Mouse (Mus musculus): ENCODE results near the gene Gipr.

The Gipr gene

DNA sequence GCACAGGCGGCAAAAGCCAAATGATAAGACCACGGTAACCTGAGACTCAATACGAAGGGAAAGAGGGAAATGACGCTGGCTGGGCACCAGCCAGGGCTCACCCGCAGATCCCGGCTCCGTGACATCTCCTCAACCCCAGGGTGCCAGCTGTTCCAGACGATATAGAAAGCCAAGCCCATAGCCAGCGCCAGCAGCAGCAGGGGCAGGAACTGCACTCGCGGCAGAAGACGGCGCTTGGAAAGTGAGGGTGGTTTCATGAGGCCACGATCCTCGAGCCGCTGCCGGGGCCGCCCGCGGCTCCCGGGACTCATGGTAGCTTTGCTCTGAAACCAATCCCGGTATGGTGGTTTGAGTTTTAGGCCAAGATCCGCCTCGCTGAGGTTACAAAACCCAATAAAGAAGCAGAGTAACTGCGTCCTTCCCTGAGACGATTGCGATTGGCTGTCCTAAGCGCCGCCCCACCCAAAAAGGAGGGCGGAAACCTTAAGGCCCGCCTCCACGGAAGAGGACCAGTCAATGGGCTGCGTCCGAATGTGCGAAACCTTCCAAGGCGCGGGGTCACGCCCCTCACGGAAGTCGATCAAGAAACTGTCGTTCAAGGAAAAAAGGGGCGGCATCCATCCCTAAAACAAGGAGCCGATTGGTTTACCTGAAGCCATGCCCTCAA is 16.9 kb downstream of the Gipr start, which contains the start of gene Qpctl:
Gene Qpctl (minus strand): TSS at position 417 of the 667 bp plus-strand sequence.
- DNase-seq (ENCODE audit: low spot score): peak; percentile 98

DNA sequence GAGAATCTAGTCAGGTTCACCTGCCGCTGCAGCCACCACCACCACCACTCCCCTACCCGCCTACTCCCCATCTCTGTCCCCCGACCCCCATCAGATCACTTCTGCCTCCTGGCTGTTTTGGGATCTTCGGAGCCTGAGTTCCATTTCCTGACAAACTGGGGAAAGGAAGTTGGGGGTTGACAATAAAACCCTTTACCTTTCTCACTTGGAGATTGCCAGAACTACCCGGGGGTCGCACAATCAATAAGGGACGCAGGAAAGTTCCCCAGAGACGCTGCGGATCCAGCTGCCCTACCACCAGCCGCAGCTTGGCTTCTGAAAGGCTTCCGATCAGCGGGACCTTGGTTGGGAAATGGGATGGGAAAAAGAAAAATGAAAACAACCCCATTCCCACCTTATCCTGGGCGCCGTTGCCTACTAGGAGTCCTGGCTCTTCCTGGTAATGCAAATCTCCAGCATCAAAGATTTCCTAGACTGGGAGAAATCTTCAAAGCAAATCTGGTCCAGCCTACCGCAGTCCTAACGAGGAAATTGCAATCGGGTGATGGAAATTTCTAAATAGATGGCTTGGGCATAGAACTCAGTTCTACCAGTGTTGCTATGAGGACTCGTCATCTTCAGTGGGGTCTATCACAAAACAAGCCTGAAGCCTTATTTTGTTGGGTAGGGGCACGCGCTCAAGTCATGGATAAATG is 17.6 kb downstream of the Gipr start:
- no peak for DNase-seq (ENCODE audit: low spot score)

DNA sequence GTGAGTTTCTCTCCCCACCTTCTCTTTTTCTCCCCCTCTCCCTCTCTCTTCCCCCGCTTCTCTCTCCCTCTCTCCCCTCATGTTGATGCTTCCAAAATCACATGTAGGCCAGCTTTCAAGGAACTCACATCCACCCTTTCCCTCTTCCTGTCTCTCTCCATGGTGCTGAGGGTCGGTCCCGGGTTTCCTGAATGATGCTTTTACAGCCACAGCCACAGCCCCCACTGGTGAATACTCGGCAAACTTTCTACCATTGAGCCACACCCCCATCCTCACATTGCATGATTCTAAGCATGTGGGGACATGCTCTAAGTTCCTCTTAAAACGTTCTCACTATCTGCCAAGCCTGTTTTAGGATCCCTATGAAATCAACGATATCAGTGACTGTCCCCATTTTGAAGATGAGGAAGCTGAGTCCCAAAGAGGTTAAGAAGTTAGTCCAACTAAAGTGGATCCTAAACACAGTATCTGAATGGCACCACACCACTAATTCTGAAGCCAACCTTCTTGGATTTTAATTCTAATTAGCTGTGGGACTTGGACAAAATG is 18.4 kb downstream of the Gipr start:
- DNase-seq (ENCODE audit: low spot score): no peak

DNA sequence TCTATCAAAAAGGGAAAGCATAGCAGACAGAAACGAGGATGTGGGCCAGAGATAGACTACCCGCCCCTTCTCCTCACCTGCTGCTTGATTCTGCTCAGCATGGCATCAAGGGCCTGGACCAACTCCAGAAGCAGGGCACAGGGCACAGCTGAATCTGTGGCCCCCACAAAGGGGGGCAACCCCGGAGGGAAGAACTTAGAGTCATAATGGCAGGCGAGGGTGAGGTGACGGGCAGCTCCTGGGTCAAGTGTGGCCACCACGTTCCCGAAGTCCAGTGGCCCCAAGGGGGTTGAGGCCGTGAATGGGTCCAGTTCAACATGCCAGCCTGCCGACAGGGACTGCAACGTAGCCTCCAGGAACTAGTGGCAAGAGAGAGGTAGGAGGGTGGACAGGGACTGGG is 19.1 kb downstream of the Gipr start:
- DNase-seq (ENCODE audit: low spot score): no peak

DNA sequence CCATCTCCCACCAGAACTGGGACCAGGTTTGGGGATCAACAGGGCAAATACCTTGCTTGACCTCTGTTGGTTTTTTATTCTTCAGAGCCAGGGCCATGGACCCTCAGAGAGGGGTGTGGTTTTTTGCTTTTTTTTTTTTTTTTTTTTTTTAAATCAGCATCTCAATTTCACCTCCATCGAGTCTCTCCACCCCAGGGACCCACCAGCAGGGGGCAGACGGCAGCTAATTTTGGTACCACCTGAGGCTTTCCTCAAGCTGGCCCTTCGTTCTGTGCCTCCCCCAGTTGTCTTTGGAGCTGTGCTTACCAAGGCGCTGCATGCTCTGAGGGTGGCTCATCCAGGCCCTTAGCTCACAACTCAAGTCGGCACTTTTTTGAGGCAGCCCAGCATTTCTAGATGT is 28.5 kb downstream of the Gipr start:
- DNase-seq (ENCODE audit: low spot score): no peak

DNA sequence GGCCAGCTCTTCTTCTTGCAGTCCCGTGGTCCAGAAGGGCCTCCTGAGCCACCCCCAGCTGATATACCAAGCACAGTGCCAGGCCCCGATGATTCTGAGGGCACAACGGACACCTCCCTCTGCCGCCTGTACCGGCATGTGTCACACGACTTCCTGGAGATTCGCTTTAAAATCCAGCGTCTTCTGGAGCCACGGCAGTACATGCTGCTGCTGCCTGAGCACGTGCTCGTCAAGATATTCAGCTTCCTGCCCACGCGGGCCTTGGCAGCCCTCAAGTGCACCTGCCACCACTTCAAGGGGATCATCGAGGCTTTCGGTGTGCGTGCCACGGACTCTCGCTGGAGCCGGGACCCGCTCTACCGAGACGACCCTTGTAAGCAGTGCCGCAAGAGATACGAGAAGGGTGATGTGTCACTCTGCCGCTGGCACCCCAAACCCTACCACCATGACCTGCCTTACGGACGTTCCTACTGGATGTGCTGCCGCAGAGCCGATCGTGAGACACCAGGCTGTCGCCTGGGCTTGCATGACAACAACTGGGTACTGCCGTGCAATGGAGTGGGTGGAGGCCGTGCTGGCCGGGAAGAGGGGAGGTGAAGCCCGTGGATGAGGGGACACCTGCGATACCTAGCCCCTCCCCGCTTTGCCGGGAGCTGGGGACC is 29.1 kb downstream of the Gipr start:
- no peak for DNase-seq (ENCODE audit: low spot score)

DNA sequence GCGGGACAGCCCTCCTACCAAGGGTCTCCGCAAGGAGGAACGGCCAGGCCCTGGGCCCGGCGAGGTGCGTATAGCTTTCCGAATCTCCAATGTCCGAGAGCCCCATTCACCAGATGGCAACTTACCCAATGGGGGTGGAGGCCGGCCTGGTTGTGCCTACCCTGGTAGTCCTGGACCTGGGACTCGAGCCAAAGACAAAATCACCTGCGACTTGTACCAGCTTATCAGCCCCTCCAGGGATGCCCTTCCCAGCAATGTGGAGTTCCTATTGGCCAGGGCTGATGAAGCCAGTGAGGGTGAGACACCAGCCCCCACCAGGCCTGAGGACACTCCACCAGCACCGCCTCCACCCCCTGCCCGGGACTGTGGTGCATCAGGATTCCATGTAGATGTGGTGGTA is 29.8 kb downstream of the Gipr start:
- DNase-seq (ENCODE audit: low spot score): no peak

DNA sequence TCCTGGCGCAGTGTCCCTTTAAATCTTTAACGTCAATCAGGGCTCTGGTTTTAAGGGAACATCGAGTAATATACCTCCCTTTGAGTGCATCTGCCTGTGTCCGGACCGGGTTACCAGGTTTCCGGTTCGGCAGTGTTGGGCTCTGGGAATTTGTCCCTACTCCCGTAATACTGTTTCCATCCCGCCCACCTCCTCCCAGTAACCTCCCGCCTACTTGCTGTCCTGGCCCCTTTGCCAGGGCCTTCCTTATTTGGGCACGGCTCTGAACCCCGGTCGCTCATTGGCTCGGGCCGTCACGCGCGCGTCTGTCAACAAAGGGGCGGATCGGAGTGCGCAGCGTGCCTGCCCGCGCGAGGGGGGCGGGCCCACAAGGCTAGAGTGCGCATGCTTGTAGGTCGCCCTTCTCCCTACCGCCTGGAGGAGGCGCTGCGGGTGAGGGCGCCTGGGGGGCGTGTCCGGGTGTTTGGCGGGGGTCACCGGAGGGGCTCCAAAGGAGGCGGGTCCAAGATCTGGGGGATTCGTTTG is 34.5 kb downstream of the Gipr start:
- DNase-seq (ENCODE audit: low spot score): peak; percentile 98

DNA sequence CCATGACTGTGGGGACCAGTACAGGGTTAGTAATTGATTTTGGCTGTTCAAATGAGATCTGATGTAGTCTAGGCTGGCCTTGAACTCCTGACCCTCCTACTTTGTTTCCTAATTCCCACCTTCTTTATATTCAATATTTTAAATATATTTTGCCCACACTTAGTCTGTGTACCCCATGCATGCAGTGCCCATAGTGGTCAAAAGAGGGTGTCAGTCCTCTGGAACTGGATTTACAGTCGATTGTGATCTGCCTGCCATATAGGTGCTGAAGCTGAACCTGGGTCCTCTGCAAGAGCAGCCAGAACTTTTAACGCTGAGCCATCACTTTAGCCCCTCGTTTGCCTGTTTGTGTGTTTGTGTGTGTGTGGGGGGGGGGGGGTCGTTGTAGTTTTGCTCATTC is 35.3 kb downstream of the Gipr start:
- no peak for DNase-seq (ENCODE audit: low spot score)

DNA sequence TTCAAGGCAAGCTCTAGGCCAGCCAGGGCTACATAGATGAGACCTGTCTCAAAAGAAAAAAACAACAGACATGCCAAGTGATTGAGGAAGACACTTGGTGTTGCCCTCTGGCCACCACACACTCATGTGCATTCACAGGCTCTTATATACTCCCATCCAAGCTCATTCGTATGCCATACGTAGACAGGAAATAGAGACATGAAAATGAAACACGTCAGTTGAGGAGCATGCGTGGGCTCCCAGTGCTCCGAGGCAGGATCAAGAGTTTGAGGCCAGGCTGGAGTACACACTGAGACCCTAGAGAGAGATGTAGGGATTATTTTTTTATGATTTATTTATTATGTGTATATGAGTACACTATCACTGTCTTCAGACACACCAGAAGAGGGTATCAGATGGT is 36.5 kb downstream of the Gipr start:
- no peak for DNase-seq (ENCODE audit: low spot score)

DNA sequence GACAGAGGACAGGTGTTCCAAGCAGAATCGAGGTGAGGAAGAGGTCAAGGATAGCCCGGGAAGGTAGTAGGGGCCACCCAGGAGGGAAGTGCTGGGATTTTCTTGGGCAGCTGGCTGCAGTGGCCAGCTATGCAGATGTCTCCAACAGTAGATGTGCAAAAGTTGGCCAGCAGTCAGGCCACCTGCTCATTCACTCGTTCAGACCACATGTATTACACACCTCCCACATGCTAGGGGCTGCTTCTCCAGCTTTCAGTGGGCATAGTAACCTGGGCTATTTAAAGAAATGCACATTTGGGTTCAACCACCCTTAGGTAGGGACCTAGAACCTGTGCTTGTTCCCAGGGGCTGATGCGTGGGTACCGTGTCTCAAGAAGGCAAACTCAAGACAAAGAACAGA is 38.2 kb downstream of the Gipr start:
- no peak for DNase-seq (ENCODE audit: low spot score)

DNA sequence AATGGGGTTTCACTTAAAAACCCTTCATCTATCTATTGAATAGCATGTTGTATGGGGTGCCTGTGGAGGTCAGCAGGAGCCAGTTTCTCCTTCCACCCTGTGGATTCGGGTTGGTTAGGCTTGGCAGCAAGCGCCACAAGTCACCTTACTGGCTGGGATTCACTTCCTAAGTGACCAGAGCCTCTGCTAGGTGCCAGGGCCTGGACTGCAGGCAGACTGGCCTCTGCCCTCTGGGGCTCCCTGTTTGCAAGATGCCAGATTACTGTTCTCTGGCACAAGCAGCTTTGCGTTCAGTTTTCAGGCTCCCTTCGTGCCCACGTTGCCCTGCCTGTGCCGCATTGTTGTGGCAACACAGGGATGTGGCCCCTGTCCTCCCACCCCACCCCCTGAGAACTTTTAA is 41.2 kb downstream of the Gipr start:
- no peak for DNase-seq (ENCODE audit: low spot score)

DNA sequence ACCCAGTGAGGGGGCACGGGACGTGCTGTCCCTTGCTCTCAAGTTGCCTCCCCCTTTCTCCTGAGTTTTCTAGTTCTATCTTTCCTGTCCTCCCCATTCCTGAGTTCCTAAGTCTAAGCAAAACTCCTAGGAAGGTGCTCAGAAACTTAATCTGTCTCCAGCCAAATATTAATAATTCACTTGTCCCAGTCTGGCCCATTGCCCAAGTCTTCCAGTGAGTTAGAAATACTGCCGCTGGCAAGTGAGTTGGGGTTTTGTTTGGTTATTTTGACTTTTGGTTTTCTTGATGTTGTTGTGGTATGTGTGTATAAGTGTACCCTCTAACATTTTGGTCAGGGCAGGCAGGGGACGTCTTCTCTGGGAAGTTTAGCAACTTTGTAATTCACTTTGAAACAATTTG is 44.2 kb downstream of the Gipr start:
- DNase-seq (ENCODE audit: low spot score): no peak

DNA sequence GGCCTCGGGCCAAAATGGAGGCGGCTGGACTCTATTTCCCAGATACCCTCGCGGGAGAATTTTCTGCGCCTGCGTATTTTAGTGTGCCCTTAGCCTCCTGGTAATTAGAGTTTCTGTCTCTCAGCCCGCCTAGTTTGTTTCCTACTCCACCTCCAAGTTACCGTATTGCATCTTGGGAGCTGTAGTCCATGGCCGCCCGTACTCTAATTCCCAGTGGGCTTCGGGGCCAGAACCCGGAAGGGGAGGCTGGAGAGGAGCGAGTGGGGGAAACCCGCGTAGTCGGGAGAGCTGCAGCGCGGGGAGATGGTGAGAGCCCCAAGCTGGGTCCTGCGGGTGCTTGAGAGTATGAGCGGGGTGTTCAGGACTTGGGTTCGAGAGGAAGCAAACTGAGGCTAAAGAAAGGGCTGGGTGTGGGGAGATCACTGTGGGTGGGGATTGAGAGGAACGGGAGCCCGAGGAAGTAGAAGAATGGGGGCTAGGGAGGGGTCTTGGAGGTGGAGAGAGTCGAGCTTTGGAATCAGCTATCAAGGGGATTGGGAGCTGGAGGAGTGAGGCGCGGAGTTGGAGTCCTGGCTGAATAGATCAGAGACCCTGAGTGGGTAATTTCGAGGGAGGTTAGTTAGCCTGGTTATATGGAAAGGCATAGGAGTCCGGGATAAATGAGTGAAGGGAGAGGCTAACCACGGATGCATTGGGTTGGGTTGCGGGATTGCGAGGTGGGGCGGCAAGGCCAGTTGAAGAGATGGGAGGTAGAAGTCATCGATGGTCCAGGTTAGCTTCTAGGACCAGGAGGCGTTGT is 46.1 kb downstream of the Gipr start, which contains the start of gene Fbxo46:
Gene Fbxo46 (plus strand): TSS at position 229 of the 799 bp plus-strand sequence.
- DNase-seq (ENCODE audit: low spot score): peak; percentile 96

DNA sequence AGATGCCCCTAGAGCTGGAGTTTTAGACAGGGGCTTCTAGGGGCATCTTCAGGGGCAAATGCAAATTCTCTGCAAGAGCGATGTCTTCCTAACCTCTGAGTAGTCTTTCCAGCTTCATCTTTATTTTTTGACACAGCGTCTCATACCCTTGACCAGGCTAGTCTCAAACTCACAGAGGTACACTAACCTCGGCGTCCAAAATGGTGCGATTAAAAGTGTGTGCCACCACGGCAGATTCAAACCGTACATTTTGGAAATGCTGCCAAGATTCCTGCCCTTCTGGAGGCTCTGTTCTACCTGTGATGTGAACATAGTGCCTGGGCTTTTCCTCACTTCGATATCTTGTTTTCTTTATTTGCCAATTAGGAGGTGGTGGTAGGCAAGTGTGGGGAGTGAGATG is 46.8 kb downstream of the Gipr start:
- DNase-seq (ENCODE audit: low spot score): no peak

DNA sequence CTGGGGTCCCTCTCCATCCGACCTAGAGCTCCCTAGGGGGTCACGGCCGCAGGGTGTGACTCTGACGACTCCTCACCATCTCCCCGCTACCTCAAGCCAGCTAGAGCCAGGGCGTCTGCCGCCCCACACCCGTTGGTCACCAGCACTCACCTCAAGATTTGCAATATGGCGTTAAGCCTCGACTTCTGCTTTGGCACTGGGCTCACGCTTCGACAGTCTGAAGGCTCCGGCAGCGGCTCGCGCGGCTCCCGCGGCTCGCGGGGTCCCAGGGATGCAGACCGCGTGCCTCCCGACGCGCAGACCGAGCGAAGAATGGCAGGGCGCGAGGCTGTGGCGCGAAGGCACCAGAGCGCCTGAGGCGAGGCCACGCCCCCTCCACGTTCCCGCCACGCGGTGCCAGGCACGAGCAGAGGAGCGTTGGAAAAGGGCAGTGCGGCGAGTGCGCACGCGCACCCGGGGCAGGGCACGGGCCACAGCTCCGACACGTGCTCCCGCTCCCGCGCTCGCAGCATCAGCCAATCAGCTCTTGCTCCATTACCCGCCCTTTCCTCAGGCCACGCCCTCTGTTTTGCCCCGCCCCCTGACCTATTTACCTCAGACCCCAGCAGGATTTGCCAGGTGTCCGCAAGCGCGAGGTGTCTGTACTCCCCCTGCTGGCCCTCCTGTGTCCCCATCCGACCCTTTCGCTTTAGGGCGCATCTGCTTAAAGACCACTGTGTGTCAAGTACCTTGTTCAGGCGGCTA is 47.7 kb downstream of the Gipr start, which contains the start of gene Gm4969:
Gene Gm4969 (minus strand): TSS at position 341 of the 744 bp plus-strand sequence.
- peak; percentile 65 for DNase-seq (ENCODE audit: low spot score)

DNA sequence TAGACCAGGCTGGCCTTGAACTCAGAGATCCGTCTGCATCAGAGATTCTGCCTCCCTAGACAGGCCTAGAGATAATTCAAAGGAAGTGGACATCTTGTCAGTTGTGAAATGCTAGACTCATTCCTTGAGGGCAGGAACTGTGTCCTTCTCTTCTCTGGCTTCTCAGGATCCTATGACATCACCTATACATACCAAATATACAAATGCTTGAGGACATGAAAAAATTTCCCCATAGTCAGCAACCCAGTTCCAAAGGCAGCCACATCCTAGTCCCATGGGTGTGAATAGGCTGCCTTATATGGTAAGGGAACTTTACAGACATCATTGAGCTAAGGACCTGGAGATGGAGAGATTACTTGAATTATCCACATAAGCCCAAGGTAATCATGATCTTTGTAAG is 56.4 kb downstream of the Gipr start:
- DNase-seq (ENCODE audit: low spot score): no peak

DNA sequence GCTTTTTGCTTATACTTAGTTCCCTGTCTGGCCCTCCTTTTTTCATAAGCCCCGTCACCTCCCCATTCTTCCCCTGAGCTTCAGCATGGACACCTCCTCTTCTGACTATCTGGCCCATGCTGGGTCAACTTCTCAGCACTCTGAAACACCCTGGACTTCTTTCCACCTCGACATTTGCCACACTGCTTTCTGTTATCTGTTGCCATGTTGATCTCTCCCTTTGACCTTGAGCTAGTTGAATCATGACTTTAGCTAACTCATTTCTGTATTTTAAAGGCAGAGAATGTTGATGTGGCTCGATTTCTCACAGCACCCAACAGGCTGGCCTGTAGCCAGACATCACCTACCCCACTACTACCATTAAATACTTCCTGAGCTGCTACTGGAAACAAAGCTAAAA is 58.5 kb downstream of the Gipr start:
- DNase-seq (ENCODE audit: low spot score): no peak

Data from yolk sac, embryonic 10.5 days (tissue).